Mouse (Mus musculus): ENCODE data around the gene Sds.

Sds gene

DNA sequence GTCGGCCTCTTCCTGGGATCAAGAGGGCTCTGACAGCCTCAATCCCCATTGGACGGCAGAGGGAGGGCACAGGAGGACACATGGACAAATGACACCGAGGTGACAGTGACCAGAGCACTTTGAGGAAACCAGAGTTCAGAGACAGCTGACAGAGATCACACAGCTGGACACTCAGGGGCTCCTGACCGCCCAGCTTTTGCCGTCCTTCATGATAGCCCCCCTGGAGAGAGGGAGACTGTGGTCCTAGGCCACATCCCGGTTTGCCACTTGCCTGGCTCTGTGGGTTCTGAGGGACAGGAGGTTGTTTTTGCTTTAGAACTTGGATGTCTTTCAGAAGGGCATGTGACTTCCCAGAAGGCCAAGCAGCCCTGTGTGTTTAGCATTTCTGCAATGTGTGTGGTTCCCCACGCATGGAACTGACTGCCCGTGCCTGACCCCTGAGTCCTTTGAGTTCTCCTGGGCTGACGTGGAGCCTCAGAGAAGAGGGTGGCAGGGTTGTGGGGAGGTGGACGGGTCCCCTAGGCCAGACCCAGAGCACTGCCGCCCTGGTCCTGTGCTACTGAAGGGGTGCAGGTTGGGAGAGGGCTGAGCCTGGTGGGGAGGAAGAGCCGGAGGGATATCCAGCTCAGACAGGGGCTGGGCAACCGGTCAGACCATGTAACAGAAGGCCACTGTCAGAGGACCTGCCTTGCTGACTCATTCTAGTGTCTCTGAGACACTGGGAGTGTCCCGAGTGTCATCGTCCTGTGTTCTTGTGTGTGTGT is 40.1 kb downstream of the Sds start:
- DNase-seq (ENCODE audit: low spot score) = no peak

DNA sequence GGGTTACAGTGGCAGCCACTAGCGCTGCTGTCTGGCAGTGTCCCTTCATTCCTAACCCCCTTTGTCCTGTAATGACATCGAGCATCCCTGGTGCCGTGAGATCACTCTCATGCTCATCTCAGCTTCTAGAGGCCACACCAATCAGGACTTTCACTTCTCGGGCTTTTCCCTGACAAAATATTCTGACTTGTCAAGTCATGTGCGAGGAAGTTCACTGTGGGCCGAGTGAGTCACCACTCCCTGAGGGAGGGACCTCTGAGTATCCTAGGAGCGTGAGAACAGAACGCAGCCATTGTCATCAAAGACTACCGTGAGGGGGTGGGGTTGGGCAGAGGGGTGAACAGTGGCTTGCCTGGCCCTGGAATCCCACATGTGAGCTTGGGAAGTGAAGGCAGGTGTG is 41.2 kb downstream of the Sds start:
- no peak for DNase-seq (ENCODE audit: low spot score)

DNA sequence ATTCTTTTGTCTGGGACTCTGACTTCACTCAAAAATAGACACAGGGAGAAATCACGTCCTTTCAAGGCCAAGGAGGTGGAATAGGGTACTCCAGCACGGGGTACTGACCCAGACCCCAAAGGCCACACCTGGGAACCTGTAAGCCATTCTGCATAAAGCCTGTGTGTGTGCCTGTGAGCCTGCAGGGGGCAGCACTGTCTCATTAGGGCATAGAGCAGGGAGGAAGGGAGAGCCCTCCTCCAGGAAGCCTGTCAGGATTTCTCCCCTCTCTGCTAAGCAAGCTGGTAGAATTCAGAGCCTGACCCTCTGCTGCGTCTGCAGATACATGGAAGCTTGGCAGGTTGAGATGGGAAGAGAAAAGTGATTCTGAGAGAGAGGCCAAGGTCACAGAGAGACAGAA is 46.3 kb downstream of the Sds start:
- no peak for DNase-seq (ENCODE audit: low spot score)

DNA sequence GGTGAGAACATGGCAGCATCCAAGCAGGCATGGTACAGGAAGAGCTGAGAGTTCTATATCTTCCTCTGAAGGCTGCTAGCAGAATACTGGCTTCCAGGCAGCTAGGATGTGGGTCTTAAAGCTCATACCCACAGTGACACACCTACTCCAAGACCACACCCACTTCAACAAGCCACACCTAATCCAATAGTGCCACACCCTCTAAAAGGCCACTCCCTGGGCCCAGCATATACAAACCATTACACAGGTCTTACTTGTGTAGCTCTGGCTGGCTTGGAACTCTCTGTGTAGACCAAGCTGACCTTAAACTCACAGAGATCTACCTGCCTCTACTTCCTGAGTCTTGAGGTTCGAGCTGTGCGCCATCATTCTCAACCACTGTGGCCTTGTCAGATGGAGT is 48.4 kb downstream of the Sds start:
- DNase-seq (ENCODE audit: low spot score) = no peak

DNA sequence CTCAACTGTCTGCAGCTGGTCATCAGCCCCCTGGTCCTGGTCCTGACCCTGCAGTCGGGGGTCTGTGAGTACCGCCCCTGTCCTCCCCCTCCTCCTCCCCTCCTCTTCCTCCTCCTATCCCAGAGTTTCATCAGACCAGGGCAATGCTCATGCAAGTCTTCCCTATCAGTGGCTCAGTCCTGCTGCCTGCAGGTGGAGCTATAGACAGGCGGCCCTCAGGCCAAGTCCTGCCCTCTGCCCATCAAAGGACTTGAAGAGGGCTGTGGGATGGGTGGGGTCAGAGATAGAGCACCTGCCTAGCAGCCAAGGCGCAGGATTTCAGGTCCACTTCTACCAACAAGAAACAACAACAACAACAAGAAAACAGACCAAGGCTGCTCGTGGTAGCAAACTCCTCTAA is 49.4 kb downstream of the Sds start:
- no peak for DNase-seq (ENCODE audit: low spot score)

DNA sequence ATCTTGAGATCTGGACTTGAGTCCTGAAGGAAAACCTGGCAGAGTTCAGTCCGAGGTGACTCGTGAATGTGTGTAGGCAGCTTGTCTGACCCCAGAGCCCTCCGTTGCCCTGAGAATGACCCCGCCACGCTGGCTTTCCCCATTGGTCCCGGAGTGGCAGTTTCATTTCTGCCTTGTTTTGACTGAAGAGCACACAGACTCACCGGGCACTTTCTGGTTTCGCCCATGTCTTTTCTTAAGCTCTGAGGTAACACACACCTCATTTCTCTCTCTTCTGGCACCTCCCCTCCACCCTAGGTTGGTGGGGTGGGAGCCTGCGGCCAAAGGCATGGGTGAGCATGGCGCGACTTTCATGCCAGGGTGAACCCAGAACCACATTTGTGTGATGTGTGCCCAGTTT is 50.0 kb downstream of the Sds start:
- DNase-seq (ENCODE audit: low spot score) = no peak

DNA sequence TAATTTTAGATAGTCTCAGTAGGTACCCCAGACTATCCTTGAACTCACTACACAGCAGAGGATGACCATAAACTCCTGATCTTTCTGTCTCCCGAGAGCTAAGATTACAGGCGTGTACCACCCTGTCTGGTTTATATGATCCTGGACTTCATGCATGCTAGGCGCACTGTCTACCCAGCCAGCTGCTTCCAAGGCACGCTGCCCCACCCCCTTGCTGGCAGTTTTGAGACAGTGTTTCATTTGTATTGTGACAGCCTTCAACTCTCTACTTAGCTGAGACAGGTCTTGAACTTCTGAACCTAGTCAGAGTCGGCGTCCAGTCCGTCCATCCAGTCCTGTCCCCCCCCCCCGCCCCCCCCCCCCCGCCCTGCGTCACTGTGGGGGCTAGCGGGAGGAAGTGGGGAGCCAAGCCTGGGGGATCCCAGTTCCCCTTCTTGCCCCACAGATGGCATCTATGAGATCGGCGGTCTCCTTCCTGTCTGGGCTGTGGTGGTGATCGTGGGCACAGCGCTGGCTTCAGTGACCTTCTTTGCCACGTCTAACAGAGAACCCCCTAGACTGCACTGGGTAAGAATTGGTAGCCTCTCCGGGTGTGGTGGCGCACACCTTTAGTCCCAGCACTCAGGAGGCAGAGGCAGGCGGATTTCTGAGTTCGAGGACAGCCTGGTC is 51.1 kb downstream of the Sds start:
- no peak for DNase-seq (ENCODE audit: low spot score)

DNA sequence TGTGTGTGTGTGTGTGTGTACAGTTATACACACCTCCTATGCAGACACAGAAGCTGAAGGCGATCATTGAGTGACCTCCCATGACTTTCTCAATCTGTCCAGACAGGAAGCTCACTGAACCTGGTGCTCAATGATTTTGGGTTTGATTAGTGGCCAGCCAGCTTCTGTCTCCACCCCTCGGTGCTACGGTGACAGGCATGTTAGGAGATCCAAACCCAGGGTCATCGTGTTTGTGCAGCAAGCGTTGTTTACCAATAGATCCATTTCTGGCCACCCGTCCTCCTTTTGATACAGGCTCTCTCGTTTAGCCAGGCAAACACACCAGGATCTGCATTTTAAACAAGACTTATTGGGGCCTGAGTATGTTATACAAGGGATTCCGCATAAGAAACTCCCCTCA is 55.3 kb downstream of the Sds start:
- no peak for DNase-seq (ENCODE audit: low spot score)

Measured in layer of hippocampus, adult 9-10 months (tissue).